Mouse (Mus musculus): ENCODE measurements at regions not wholly inside any gene's neighbourhood (a gene's known extent, or its start where the extent isn't known, plus 50 kb on each side); places are given as distances from the start of the nearest gene placed in this dataset.
"Not testable (repeated sequence)": the region's sequence is repeated elsewhere in the genome, so short reads cannot be mapped to it uniquely, and the experiment has no call there.

- Histone ChIP-seq H3K27me3 (no peaks in the 10 kb centered on the region), H3K4me1 (no peaks in the 10 kb centered on the region), H3K4me3 (no peak overlapping the region), H3K4me2 (no peak overlapping the region), H3K27ac (no peak overlapping the region), H3K9ac (no peak overlapping the region), H3K9me3 (no peaks in the 10 kb centered on the region), H3K36me3 (no peaks in the 10 kb centered on the region)
- no peak for ATAC-seq (ENCODE audit: borderline replicate concordance, extremely low read depth, low FRiP score, low TSS enrichment)
Measured at GRCm38 (mm10) chr1:16904690-16905089, 811.6 kb upstream of the 4930444P10Rik start.

DNA sequence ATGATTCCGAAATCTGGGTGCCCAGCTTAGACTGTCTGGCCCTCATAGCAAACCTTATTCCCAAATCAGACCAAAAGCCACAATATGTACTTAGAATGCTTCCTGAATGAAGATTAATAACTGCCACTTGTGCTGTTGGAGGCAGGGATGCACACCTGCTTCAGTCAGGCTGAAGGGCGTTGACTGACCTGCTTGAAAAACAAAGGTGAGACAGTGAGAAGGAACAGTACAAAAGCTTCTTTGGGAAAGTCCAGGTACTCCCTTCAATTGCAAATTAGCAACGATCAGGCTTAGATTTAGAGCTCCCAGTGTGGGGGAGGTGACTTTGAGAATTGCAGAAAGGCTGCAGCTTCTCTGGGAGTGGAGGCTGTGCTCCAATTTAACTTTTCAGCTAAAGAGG is 775.3 kb upstream of the 4930444P10Rik start:
- H3K4me1 ChIP-seq; H3K27me3 ChIP-seq; H3K4me2 ChIP-seq; H3K9me3 ChIP-seq; ATAC-seq (ENCODE audit: borderline replicate concordance, extremely low read depth, low FRiP score, low TSS enrichment); H3K4me3 ChIP-seq; H3K27ac ChIP-seq; H3K9ac ChIP-seq; H3K36me3 ChIP-seq: not testable (repeated sequence)
- WGBS, result 69% methylated on average over 3 of the region's 3 CpGs

- not testable (repeated sequence) for H3K4me2 ChIP-seq; H3K9ac ChIP-seq; H3K27me3 ChIP-seq; H3K9me3 ChIP-seq; H3K27ac ChIP-seq; H3K36me3 ChIP-seq; H3K4me1 ChIP-seq; ATAC-seq (ENCODE audit: borderline replicate concordance, extremely low read depth, low FRiP score, low TSS enrichment); H3K4me3 ChIP-seq
- WGBS, result 73% methylated on average over 6 of the region's 6 CpGs
Measured at GRCm38 (mm10) chr1:16867086-16867835, 774.1 kb upstream of the 4930444P10Rik start.

- no peak for ATAC-seq (ENCODE audit: borderline replicate concordance, extremely low read depth, low FRiP score, low TSS enrichment)
- H3K4me3 ChIP-seq, result no peak overlapping the region
- no peaks in the 10 kb centered on the region for H3K9me3 ChIP-seq
- no peaks in the 10 kb centered on the region for H3K4me1 ChIP-seq
- H3K27me3 ChIP-seq, result no peaks in the 10 kb centered on the region
- no peak overlapping the region for H3K27ac ChIP-seq
- no peak overlapping the region for H3K4me2 ChIP-seq
- no peaks in the 10 kb centered on the region for H3K36me3 ChIP-seq
- no peak overlapping the region for H3K9ac ChIP-seq
Measured at GRCm38 (mm10) chr1:16837111-16837510, 744.0 kb upstream of the 4930444P10Rik start.

DNA sequence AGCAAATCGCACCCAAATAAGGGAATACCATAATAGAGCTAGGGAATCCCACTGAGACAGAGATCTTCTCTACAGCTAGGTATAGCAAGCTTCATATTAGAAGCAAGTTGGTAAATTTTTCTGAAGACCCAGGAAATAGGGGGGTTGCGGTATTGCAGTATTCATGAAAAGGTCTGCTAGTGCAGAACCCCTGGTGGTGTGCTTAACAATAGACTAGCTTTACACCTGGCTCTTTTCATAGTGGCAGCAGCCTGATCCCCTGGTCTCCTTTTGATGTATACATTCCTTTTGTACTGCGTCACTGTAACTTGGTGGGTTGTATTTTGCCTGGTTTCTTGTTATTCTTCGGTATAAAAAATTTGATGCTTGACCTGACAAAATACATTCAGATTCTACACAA is 731.6 kb upstream of the 4930444P10Rik start:
- 69% methylated on average over 4 of the region's 4 CpGs for WGBS
- not testable (repeated sequence) for H3K9me3 ChIP-seq; H3K4me3 ChIP-seq; H3K27me3 ChIP-seq; H3K36me3 ChIP-seq; H3K4me2 ChIP-seq; H3K4me1 ChIP-seq; H3K27ac ChIP-seq; H3K9ac ChIP-seq; ATAC-seq (ENCODE audit: borderline replicate concordance, extremely low read depth, low FRiP score, low TSS enrichment)

GRCm38 (mm10) chr1:16824057-16824456 is 730.9 kb upstream of the 4930444P10Rik start:
- Histone ChIP-seq H3K4me2 (no peak overlapping the region), H3K36me3 (no peaks in the 10 kb centered on the region), H3K9me3 (no peaks in the 10 kb centered on the region), H3K4me3 (no peak overlapping the region), H3K9ac (no peak overlapping the region), H3K27ac (no peak overlapping the region), H3K4me1 (no peaks in the 10 kb centered on the region), H3K27me3 (no peaks in the 10 kb centered on the region)
- no peak for ATAC-seq (ENCODE audit: borderline replicate concordance, extremely low read depth, low FRiP score, low TSS enrichment)
- 48% methylated on average over 3 of the region's 3 CpGs for WGBS

DNA sequence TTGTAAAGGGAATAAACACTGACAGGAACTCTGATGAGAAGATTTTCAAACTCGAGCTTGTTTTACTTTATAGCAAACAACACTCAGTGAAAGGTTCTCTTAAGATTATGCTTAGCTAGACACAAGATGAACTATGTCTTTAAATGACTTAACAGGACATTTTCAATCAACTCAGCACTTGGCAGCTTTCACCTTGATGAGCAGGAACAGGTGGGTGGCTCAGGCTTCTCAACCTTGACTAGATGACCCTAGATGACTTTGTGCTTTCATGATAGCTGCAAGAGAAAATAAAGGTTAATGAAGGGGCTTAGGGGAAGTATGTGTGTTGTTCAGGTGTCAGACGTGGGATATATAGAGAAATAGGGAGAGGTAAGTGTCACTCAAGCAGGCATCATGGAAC is 728.1 kb upstream of the 4930444P10Rik start:
- Histone ChIP-seq H3K4me1 (no peaks in the 10 kb centered on the region), H3K27ac (no peak overlapping the region), H3K36me3 (no peaks in the 10 kb centered on the region), H3K9ac (no peak overlapping the region), H3K9me3 (no peaks in the 10 kb centered on the region), H3K27me3 (no peaks in the 10 kb centered on the region), H3K4me2 (no peak overlapping the region), H3K4me3 (no peak overlapping the region)
- WGBS, result 32% methylated on average over 2 of the region's 2 CpGs
- ATAC-seq (ENCODE audit: borderline replicate concordance, extremely low read depth, low FRiP score, low TSS enrichment), result no peak

DNA sequence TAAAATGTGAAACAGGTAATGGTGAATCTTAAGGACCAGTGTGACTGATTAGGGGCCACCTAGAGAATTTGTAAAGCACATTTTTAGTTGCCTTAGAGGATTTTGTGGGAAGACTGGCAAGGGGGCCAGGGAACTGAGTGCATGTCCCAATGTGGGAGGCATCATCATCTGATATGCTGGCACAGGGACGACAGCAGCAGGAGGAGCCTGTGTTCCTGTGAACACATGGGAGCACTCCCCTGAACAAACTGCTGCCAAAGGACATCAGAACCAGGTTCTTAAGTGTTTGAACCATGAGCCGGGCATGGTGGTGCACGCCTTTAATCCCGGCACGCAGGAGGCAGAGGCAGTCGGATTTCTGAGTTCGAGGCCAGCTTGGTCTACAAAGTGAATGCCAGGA is 723.4 kb upstream of the 4930444P10Rik start:
- no peaks in the 10 kb centered on the region for H3K4me1 ChIP-seq
- H3K27me3 ChIP-seq, result no peaks in the 10 kb centered on the region
- no peaks in the 10 kb centered on the region for H3K9me3 ChIP-seq
- H3K36me3 ChIP-seq, result no peaks in the 10 kb centered on the region
- H3K4me3 ChIP-seq, result no peak overlapping the region
- no peak overlapping the region for H3K9ac ChIP-seq
- 91% methylated on average over 7 of the region's 7 CpGs for WGBS
- H3K27ac ChIP-seq, result no peak overlapping the region
- no peak for ATAC-seq (ENCODE audit: borderline replicate concordance, extremely low read depth, low FRiP score, low TSS enrichment)
- H3K4me2 ChIP-seq, result no peak overlapping the region

GRCm38 (mm10) chr1:16815731-16816130 is 722.6 kb upstream of the 4930444P10Rik start:
- H3K4me2 ChIP-seq, result no peak overlapping the region
- no peaks in the 10 kb centered on the region for H3K36me3 ChIP-seq
- no peak overlapping the region for H3K9ac ChIP-seq
- H3K4me1 ChIP-seq, result no peaks in the 10 kb centered on the region
- no peaks in the 10 kb centered on the region for H3K9me3 ChIP-seq
- H3K27me3 ChIP-seq, result no peaks in the 10 kb centered on the region
- no peak for ATAC-seq (ENCODE audit: borderline replicate concordance, extremely low read depth, low FRiP score, low TSS enrichment)
- no peak overlapping the region for H3K27ac ChIP-seq
- no peak overlapping the region for H3K4me3 ChIP-seq

- Histone ChIP-seq H3K9me3 (no peaks in the 10 kb centered on the region), H3K4me1 (no peaks in the 10 kb centered on the region), H3K27ac (no peak overlapping the region), H3K4me3 (no peak overlapping the region), H3K4me2 (no peak overlapping the region), H3K9ac (no peak overlapping the region), H3K27me3 (no peaks in the 10 kb centered on the region), H3K36me3 (no peaks in the 10 kb centered on the region)
- 87% methylated on average over 10 of the region's 10 CpGs for WGBS
- ATAC-seq (ENCODE audit: borderline replicate concordance, extremely low read depth, low FRiP score, low TSS enrichment), result no peak
Measured at GRCm38 (mm10) chr1:16809370-16810150, 716.4 kb upstream of the 4930444P10Rik start.

DNA sequence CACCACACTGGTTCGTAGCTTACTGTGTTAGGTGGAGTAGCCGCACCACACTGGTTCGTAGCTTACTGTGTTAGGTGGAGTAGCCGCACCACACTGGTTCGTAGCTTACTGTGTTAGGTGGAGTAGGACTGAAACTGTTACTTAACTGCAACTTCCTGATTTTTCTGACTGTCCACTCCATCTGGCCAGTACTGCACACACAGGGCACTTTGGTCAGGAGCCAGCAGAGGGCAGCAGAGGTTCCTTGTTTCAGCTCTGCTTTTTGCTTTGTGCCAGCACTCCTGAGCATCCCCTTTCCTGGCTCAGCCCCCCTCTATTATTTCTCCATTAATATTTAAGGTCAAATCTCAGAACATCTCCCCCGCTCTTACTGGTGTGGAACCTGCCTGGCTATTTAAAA is 705.2 kb upstream of the 4930444P10Rik start:
- Histone ChIP-seq H3K27ac (no peak overlapping the region), H3K4me3 (no peak overlapping the region), H3K4me2 (no peak overlapping the region), H3K27me3 (no peaks in the 10 kb centered on the region), H3K36me3 (no peaks in the 10 kb centered on the region), H3K9ac (no peak overlapping the region), H3K4me1 (no peaks in the 10 kb centered on the region), H3K9me3 (no peaks in the 10 kb centered on the region)
- 73% methylated on average over 6 of the region's 6 CpGs for WGBS
- ATAC-seq (ENCODE audit: borderline replicate concordance, extremely low read depth, low FRiP score, low TSS enrichment), result peak; percentile 55; the same call in 1 of the 2 replicates

- H3K36me3 ChIP-seq, result no peaks in the 10 kb centered on the region
- ATAC-seq (ENCODE audit: borderline replicate concordance, extremely low read depth, low FRiP score, low TSS enrichment), result no peak
- WGBS, result 73% methylated on average over 1 of the region's 1 CpGs
Measured at GRCm38 (mm10) chr1:16796449-16796848, 703.3 kb upstream of the 4930444P10Rik start.

More at GRCm38 (mm10) chr1:16796449-16796848, 703.3 kb upstream of the 4930444P10Rik start:
- Histone ChIP-seq H3K27me3 (no peaks in the 10 kb centered on the region), H3K4me1 (no peaks in the 10 kb centered on the region), H3K9me3 (no peaks in the 10 kb centered on the region), H3K4me2 (no peak overlapping the region), H3K27ac (no peak overlapping the region), H3K9ac (no peak overlapping the region), H3K4me3 (no peak overlapping the region)

Data from lung, embryonic 15.5 days (tissue).